Comparison of ENCODE assay signal across 8 mouse cellular contexts in the genomic region with DNA sequence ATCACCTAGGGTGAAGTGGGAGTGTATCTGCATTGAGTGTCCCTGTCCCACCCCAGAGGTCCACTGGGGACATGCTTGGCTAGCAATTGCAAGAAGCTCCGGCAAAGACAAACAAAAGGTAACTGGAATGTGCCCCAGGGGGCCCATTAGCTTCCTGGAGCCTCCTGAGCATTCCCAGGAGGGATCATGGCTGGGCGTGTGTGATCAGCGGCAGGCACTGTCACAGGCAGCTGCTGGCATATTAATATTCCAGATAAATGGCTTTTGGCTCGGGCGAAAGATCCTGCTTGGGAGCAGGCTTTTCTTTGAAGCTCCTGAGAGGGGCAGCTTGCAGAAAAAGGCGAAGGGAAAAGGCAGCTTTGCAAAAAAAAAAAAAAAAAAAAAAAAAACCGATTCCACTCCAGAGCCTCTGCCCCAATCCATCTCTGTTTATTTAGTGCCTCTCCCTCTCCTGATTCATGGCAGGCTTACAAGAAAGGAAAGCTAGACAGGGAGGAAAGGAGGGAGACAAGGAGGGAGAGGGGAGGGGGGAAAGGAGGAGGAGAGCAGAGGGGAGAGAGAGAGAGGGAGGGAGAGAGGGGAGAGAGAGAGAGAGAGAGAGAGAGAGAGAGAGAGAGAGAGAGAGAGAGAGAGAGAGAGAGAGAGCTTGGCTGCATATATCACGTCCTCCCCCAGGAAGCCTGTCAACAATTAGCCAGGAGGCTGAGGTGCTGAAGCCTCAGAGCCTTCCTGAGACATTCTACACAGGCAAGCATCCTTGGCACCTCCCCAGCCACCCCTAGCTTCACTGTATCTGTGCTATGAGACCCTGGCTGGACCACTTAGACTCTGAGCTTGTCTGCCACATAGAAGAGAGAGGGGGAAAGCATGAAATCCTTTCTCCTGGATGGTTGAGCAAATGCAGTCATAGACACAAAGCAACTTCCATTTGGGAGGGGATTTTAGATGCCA.
DNase-seq lines count a peak whose midpoint lies in the region; ATAC-seq lines count a peak whose summit lies in the region.

No protein-coding gene starts in this region.

- H3K36me3 ChIP-seq in forebrain, embryonic 15.5 days: no peaks in the 10 kb centered on the region

- ATAC-seq in cerebellum, adult (ENCODE audit: insufficient number of reproducible peaks, low FRiP score, low TSS enrichment): no peak
- ATAC-seq in forebrain, embryonic 15.5 days (replicated peaks): peak; percentile 80

- peak overlapping the region; percentile 32 for H3K4me2 ChIP-seq in forebrain, embryonic 15.5 days (replicated peaks)

- no peak overlapping the region for H3K4me3 ChIP-seq in forebrain, embryonic 15.5 days

- peak overlapping the region; percentile 29 for H3K9ac ChIP-seq in forebrain, embryonic 15.5 days (replicated peaks)

- H3K9me3 ChIP-seq in forebrain, embryonic 15.5 days: no peaks in the 10 kb centered on the region

- H3K27me3 ChIP-seq in forebrain, embryonic 15.5 days: no peaks in the 10 kb centered on the region

- H3K27ac ChIP-seq in forebrain, embryonic 15.5 days (replicated peaks): peak overlapping the region; percentile 95

- H3K4me1 ChIP-seq in forebrain, embryonic 15.5 days: peaks cover 20% of the 10 kb centered on the region

- WGBS in forebrain, embryonic 15.5 days: under 1% methylated on average over 8 of the region's 8 CpGs

- peak; percentile 52 for DNase-seq in cerebellum, adult 9-11 months
- DNase-seq in right cerebral cortex, postnatal 10 days (ENCODE audit: low spot score in 2 of 2): peak; percentile 46 to 54
- no peak for DNase-seq in right cerebral cortex, adult 18-20 months
- DNase-seq in kidney, postnatal 25 days: peak; percentile 54 to 75
- DNase-seq in retina, postnatal 1 day: peak; percentile 78
- DNase-seq in urinary bladder, adult 18-20 months (ENCODE audit: low spot score in 2 of 2): no peak

Comparison
In these comparisons a context has a peak if more than half of its experiments do, and no peak if none do; other contexts are left out.
1. DNase-seq: peak in cerebellum, adult 9-11 months (single experiment), right cerebral cortex, postnatal 10 days (2 of 2), kidney, postnatal 25 days (2 of 2) and retina, postnatal 1 day (single experiment); none in right cerebral cortex, adult 18-20 months (single experiment) and urinary bladder, adult 18-20 months (0 of 2).